Mouse (Mus musculus) G1E-ER4 (cell line): ENCODE measurements around the gene Cotl1. TPM values are rescaled to one million over a fixed set of nuclear protein-coding genes. Genes with fewer than 3 reads are reported as not detected.

Source experiments
- GATA1 ChIP-seq: IDR thresholded peaks from one replicate; pipeline ENCODE4 v1.8.0; 2012; ENCODE audit warnings: low read length, inconsistent platforms
- polyA plus RNA-seq: library from polyadenylated mRNA; stranded (reverse); fragments of >175 nt; gene quantifications from 2 replicates; pipeline ENCODE4 v1.2.3, GENCODE M21; 2012

Cotl1 gene
- polyA plus RNA-seq: 10.6 and 12.3 TPM in 2 replicates

DNA sequence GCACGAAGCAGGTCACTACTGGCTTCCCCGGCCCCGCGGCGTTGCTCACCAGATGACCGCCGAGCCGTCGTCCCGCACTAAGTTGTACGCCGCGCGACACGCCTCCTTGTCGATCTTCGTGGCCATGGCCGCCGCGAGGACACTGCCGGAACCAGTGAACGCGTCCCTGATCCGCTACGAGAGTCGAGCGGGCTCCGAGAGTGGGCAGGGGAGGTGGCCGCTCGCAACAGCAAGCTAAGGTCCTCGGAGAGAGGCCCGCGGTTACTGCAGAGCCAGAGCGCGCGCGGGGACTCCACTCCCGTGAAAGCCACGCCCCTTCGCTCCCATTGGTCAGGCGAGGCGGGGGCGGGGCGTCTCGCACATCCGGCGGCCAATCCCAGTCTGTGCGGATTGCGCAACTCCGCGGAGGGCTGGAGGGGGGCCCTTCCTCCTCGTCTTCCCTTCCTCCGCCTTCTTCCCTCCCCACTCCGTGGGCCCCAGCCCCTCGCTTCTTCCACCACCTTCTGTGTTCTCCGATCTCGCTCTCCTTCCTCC is at the start of gene Cotl1:
Gene Cotl1, minus strand, starts transcription at position 270 of the 534 bp plus-strand sequence.
- no peak for TF ChIP-seq GATA1

DNA sequence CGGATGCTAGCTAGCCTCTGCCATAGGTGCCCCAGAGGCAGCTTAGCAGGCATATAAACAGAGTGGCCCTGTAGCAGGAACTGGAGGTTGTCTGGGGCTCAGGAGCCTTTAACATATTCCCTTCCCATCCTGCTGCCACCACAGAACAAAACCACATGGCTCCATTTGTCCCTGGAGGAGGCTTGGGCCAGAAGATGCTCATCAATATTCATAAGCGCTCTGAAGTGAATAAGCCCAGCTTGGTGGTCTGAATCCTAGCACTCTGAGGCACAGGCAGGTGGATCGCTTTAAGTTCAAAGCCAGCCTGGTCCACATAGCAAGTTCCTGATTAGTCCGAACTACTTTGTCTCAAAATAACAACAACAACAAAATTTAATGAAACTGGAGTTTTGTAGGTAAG is 47.7 kb upstream of the Cotl1 start:
- no peak for TF ChIP-seq GATA1

DNA sequence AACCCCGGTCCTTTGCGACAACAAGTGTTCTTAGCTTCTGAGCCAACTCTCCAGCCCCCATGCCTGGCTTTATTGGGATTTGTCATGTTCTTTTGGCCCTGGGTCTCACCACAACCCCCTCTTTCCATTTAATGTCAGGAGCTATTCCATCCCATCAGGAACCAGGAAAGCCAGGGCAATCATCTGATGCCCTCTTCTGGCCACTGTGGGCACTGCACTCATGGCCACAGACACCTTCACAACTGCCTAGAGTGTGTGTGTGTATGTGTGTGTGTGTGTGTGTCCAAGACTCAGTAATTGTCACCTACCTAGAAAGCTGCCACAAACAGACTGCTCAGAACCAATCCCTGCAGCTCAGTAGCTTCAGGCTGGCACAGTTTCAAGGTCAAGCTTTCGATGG is 46.8 kb upstream of the Cotl1 start:
- TF ChIP-seq GATA1: no peak

DNA sequence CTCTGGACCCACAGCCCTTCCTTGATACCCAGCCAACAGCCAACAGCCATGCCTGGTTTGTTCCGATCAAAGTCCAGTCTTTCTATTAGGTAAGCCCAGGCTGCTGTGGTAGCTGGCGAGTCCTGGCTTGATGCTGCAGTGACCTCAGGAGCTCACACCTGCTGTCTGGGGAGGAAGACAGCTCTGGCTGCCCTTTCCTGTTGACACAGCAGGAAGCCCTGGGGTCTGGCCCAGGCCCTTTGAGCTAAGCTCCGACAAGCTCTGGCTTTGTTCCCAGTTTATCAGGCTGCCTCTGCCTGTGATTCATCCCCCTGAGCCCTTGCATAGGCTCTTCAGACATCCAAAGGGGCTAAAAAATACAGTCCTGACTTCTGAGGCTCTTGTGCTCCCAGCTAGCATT is 45.3 kb upstream of the Cotl1 start:
- TF ChIP-seq GATA1: no peak

DNA sequence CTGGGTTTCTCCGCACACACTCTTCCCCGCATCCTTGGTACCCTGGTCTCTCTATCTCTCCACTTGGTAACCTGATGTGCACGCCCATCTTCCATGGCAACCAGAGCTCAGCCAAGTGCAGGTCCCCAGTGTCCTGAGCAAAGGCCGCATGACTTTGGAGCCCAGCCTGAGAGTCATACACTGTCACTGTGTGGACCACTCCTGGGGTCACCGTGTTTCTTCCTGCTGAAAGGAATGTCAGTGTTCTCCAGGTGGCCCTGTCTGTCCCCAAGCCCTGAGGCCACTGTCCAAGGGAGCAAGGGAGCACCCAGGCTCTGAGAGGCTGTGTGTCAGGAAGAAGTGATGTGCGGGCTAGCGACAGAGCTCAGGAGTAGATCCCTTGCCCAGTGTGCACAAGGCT is 42.9 kb upstream of the Cotl1 start:
- no peak for TF ChIP-seq GATA1

DNA sequence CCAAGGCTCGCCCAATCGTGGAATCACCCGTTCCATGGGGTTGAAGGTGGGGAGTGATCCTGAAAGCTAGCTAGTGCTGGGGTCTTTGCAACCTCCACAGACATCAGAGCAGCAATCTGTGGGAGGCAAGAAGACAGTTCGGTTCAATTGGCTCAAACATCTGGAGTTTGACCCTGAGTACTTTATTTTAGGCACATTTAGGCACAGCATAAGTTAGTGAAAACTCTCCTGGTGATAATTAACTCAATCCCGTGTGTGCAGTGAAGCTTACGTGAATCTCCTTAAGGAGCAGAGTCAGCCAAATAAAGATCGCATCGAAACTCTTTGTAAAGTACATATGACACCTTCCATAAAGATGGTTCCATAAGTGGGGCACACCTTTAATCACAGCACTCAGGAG is 41.6 kb upstream of the Cotl1 start:
- TF ChIP-seq GATA1: no peak

DNA sequence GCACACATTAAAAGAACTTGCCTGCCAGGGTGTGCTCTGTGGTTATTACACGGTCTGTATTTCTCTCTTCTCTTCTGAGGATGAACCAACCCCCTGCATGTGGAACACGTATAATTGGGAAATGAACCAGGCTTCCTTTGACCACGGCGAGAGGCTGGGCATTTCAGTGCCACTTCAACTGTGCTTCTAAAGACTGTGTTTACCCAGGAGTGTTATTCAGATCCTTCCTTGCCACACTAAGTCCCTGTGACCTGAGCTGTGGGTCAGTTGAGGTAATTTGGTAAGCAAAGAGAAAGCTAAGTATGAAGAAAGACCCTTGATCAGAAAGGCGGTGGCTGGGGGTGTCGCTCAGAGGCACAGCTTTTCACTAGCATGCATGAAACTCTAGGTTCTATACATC is 41.0 kb upstream of the Cotl1 start:
- TF ChIP-seq GATA1: no peak

DNA sequence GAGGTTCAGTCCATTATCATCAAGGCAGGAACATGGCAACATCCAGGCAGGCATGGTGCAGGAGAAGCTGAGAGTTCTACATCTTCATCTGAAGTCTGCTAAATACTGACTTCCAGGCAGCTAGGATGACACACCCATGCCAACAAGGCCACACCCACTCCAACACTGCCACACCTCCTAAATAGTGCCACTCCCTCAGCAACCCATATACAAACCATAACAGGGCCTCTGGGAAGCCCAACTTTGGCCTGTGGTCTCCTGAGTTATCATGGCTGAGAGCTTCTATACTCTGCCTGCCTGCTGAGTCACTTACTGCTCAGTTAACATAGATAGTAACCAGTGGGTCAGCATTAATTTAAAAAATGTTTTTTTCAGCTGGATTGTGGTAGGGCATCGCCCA is 32.8 kb upstream of the Cotl1 start:
- no peak for TF ChIP-seq GATA1

DNA sequence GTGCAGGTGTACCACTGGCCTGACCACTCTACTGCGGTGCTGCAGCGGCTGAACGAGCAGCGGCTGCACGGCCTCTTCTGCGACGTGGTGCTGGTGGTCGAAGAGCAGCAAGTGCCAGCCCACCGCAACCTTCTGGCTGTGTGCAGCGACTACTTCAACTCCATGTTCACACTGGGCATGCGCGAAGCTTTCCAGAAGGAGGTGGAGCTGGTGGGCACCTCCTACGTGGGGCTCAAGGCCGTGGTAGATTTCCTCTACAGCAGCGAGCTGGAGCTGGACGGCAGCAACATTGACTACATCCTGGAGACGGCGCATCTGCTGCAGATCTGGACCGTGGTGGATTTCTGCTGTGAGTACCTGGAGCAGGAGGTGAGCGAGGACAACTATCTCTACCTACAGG is 29.3 kb upstream of the Cotl1 start:
- TF ChIP-seq GATA1: no peak

DNA sequence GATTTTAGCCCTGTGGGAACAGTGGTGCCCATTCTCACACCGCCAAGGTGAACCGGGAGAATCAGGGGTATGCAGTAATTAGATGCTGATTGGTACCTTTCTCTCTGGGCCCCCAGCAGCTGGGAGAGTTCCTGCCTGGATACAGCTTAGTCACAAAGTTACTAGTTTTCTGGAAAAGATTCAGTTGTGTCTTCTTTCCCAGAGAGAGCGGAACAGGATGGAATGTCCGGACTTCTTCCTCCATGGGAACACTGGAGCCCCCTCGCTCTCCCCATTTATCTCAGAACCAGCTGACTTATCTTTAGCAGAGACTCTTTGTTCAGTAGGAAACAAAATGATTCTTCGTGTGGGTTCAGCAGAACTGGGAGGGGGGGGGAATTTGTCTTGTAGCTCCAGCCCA is 22.4 kb upstream of the Cotl1 start:
- no peak for TF ChIP-seq GATA1

DNA sequence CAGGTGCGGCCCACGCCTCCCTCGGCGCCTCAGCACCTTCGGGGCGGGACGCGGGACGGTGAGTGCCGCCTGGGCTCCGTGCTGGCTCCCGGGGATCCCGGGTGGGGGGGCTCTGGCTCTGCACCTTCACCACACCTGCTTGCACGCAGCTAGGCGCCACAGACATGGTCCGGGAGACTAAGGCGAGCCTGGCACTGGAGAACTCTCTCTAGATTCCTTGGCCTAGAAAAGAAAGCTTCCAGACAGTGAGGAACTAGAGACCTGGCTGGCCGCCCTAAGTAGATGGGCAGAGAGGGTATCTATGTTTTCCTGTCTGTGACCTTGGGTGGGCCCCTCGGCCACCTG is 22.0 kb upstream of the Cotl1 start:
- no peak for TF ChIP-seq GATA1

DNA sequence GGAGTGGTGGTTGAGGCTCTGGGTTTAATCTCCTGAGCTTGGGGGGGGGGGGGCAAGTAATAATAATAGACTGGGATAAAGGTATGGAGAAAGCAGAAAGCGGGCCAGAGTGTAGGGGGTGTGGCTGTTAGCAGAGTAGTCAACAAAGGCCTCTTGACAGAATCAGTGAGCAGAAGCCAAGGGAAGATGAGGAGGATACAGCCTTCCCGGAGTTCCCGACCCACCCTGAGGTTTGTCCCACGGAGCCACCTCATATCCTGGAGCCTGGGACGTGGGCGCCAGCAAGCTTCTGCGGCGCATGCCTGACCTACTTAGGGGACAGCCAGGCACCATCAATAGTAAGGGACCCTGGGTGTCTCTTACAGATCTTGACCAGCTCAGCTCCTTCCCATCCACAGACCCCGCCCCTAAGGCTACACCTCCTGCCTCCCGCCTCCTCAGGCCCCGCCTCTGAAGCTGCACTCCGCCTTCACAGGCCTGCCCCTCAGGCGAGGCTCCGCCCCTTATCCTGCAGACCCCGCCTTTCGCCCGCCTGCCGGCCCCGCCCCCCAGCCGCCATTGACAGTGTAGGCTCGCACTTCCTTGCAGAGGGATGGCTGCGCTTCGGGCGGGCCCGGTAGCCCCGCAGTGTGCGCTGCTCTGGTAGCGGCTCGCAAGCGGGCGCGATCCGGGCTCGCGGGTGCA is 21.5 kb upstream of the Cotl1 start, which contains the start of gene Klhl36:
Gene Klhl36, plus strand, starts transcription at position 561 of the 684 bp plus-strand sequence.
- TF ChIP-seq GATA1: no peak

DNA sequence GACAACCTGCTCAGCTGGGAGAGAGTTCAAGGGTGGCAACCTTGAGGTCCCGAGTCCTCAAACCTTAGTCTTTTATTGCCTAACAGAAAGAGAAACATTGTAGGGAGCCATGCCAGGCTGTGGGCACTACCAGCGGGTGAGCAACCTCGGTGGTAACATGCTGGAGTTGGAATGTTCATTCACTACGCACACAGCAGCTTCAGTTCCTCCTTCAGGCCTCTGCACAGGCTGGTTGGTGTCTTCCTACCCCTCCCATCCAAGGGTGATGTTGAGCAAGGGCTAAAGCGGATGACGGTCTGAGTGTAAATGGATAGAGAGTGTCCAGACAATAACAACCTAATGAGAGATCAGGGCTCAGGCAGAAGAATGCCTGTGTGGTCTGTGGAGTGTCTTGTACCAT is 17.4 kb upstream of the Cotl1 start:
- no peak for TF ChIP-seq GATA1

DNA sequence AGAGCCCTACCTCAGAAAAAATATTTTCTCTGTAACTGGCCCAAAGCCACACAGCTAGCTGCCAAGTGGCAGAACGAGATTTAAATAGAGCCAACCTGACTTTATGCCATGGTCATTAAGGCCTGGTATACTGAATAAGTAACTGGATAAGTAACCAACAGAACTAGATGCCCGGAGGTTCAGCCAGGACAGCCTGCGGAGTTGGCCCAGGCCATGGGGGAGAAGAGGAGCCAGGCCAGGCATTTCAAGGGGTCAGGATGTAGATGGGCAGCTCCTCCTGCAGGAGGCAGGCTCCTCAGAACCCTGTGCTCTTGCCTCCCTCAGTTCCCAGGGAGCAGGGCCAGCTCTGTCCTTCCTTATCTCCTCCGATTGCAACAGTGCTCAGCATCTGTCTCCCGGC is 15.3 kb upstream of the Cotl1 start:
- TF ChIP-seq GATA1: no peak

DNA sequence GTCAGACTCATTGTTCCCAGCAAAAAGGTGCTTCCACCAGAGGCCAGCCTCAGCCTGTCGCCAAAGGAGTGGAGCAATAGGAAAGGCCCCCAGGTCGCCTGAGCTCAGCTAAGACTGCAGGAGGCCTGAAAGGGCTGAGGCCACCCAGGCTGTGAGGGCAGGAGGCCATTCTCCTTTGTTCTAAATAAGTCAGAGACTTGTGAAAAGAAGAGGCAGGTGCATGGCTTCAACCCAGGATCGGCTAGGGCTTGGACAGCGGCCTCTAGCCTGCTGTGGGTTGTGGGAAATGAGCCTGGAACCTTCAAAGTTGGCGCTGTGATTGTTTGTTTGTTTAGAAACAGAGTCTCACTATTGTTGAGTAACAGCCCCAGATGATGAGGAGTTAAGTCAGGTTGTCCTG is 13.7 kb upstream of the Cotl1 start:
- TF ChIP-seq GATA1: no peak

DNA sequence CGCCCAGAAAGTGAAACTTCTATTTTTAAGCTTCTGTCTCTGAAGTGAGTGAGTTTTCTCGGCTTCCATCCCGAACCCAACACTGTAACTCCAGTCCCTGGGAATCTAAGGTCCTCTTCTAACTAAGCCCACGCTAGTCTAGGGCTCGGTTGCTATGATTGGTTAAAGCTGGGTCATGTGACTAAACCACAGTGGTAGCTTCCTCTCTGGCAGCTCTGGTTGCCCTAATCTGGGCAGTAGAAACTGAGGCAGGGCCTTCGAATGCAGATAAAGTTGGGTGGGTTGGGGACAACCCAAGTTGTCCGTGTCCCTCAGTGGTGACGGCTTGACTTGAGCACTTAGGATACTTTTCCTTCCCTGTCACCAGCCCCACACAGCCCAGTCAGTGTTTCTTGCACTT is 13.2 kb upstream of the Cotl1 start:
- no peak for TF ChIP-seq GATA1

DNA sequence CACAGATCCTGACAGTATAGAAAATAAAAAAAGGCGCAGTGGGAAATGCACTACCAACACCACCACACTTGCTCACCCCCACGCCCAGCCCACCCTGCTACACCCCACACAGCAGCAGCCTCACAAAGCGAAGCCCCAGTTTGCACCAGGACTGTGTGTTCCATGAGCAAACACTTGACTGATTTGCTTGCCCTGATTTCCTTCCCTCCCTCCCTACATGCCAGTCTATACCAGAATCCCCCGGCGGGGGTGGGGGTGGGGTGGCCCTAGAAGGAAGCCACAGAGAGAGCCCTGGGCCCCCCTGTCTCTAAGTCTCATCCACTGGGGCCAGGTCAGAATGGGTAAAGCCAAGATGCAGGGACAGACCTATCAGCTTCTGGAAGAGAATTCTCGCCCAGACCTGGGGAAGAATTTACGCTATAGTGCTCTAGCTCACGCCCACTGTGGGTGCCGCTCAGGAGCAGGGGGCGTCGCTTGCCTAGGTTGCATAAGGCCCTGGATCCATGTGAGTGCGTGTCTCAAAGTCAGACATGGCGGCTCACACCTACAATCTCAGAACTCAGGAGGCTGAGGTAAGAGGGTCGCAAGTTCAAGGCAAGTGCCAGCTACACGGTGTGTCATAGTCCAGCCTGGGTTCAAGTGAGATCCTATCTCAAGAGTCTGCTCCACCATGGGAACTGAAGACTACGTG is 7.0 kb upstream of the Cotl1 start:
- no peak for TF ChIP-seq GATA1
